Mouse (Mus musculus) CH12.LX (cell line): ENCODE results near the gene Sigirr. TPM values are rescaled to one million over a fixed set of nuclear protein-coding genes. Genes with fewer than 3 reads are reported as not detected.

Experiments
- DNase-seq: peaks from one replicate; pipeline ENCODE4 v3.0.0-alpha.2; 2013; ENCODE audit errors: extremely low read depth
- H3K27ac ChIP-seq: 2 replicates; pipeline ENCODE4 v1.5.1; 2012; ENCODE audit warnings: low read depth, mild to moderate bottlenecking, control low read depth, moderate library complexity; ENCODE audit not compliant: insufficient read depth
- H3K27me3 ChIP-seq: replicated peaks from 2 replicates; pipeline ENCODE3; 2012; ENCODE audit warnings: inconsistent platforms
- H3K36me3 ChIP-seq, 2 experiments: replicated peaks in 1 of 2; 2 replicates each; pipeline versions ENCODE3 to v1.6.1; 2012; ENCODE audit warnings: inconsistent platforms in 1 of 2, low read length in 1 of 2, mild to moderate bottlenecking in 1 of 2, mixed read lengths in 1 of 2, moderate library complexity in 1 of 2; ENCODE audit not compliant: control insufficient read depth in 1 of 2, insufficient read depth in 1 of 2
- H3K4me1 ChIP-seq, 2 experiments: 2 replicates each; pipeline ENCODE4 v1.6.1; 2012; ENCODE audit warnings: inconsistent platforms in 1 of 2, moderate library complexity in 1 of 2; ENCODE audit not compliant: insufficient read depth in 2 of 2, control insufficient read depth in 1 of 2
- H3K4me2 ChIP-seq: 2 replicates; pipeline ENCODE4 v1.6.1; 2012; ENCODE audit warnings: low read depth, mild to moderate bottlenecking, control low read depth; ENCODE audit not compliant: poor library complexity, insufficient read depth, severe bottlenecking
- H3K4me3 ChIP-seq, 3 experiments: fragments of 150-350 bp in 1 of 3; sonication (generic) in 1 of 3; replicated peaks in 1 of 3; 2 replicates each; pipeline versions ENCODE3 to v1.5.1; 2011 to 2012; ENCODE audit warnings: low read depth in 2 of 3, low read length in 2 of 3, mild to moderate bottlenecking in 2 of 3, moderate library complexity in 2 of 3, control low read depth in 1 of 3, improper control_type of control experiment in 1 of 3, inconsistent platforms in 1 of 3, mixed read lengths in 1 of 3; ENCODE audit not compliant: poor library complexity in 1 of 3
- H3K79me2 ChIP-seq: replicated peaks from 2 replicates; pipeline ENCODE4 v1.6.1; 2012; ENCODE audit warnings: mild to moderate bottlenecking, moderate library complexity; ENCODE audit not compliant: control insufficient read depth, poor library complexity, insufficient read depth, severe bottlenecking; ENCODE audit errors: extremely low read depth
- H3K9ac ChIP-seq: 2 replicates; pipeline ENCODE4 v1.6.1; 2012; ENCODE audit warnings: low read depth, mild to moderate bottlenecking, control low read depth, moderate library complexity; ENCODE audit not compliant: insufficient read depth
- H3K9me3 ChIP-seq: replicated peaks from 2 replicates; pipeline ENCODE3; 2012; ENCODE audit warnings: low read length, inconsistent platforms, mixed read lengths
- BHLHE40 ChIP-seq: IDR thresholded peaks from 2 replicates; pipeline ENCODE4 v1.6.1; 2011; ENCODE audit warnings: mild to moderate bottlenecking, low read depth, low read length, improper control_type of control experiment
- CHD1 ChIP-seq: IDR thresholded peaks from 2 replicates; pipeline ENCODE4 v1.6.1; 2012; ENCODE audit warnings: low read depth, low read length, improper control_type of control experiment, inconsistent platforms
- CHD2 ChIP-seq: IDR thresholded peaks from 2 replicates; pipeline ENCODE4 v1.6.1; 2011; ENCODE audit warnings: low read length, improper control_type of control experiment
- CTCF ChIP-seq, 2 experiments: IDR thresholded peaks in 1 of 2; conservative IDR thresholded peaks in 1 of 2; 2 replicates each; pipeline ENCODE4 v1.5.1; 2011 to 2012; ENCODE audit warnings: low read depth in 2 of 2, low read length in 2 of 2, improper control_type of control experiment in 1 of 2, inconsistent platforms in 1 of 2, mild to moderate bottlenecking in 1 of 2, moderate library complexity in 1 of 2
- E2F4 ChIP-seq: IDR thresholded peaks from 2 replicates; pipeline ENCODE4 v1.6.1; 2011; ENCODE audit warnings: low read depth, low read length, improper control_type of control experiment; ENCODE audit not compliant: insufficient replicate concordance
- ELF1 ChIP-seq: IDR thresholded peaks from 2 replicates; pipeline ENCODE4 v1.6.1; 2014; ENCODE audit warnings: low read depth, mild to moderate bottlenecking, inconsistent platforms, low read length, improper control_type of control experiment
- EP300 ChIP-seq: IDR thresholded peaks from 2 replicates; pipeline ENCODE4 v1.6.1; 2011; ENCODE audit warnings: low read length, improper control_type of control experiment
- ETS1 ChIP-seq: conservative IDR thresholded peaks from 2 replicates; pipeline ENCODE4 v1.6.1; 2012; ENCODE audit warnings: low read depth, mild to moderate bottlenecking, inconsistent platforms, low read length, improper control_type of control experiment, moderate library complexity
- GABPA ChIP-seq: IDR thresholded peaks from 2 replicates; pipeline ENCODE4 v1.6.1; 2012; ENCODE audit warnings: low read depth, low read length, improper control_type of control experiment, inconsistent platforms; ENCODE audit not compliant: insufficient replicate concordance
- HCFC1 ChIP-seq: IDR thresholded peaks from 2 replicates; pipeline ENCODE4 v1.6.1; 2012; ENCODE audit warnings: low read depth, mild to moderate bottlenecking, inconsistent platforms, low read length, improper control_type of control experiment
- IRF4 ChIP-seq: IDR thresholded peaks from 2 replicates; pipeline ENCODE4 v1.6.1; 2014; ENCODE audit warnings: low read depth, mild to moderate bottlenecking, inconsistent platforms, low read length, improper control_type of control experiment
- JUN ChIP-seq: IDR thresholded peaks from 2 replicates; pipeline ENCODE4 v1.6.1; 2011; ENCODE audit warnings: low read depth, mild to moderate bottlenecking, low read length, improper control_type of control experiment, moderate library complexity; ENCODE audit not compliant: insufficient read depth
- JUND ChIP-seq: conservative IDR thresholded peaks from 2 replicates; pipeline ENCODE4 v1.6.1; 2011; ENCODE audit warnings: low read depth, low read length, improper control_type of control experiment
- KAT2A ChIP-seq: IDR thresholded peaks from 2 replicates; pipeline ENCODE4 v1.6.1; 2012; ENCODE audit warnings: low read length, improper control_type of control experiment, inconsistent platforms; ENCODE audit not compliant: insufficient replicate concordance
- MAFK ChIP-seq: IDR thresholded peaks from 2 replicates; pipeline ENCODE4 v1.6.1; 2011; ENCODE audit warnings: low read length, improper control_type of control experiment; ENCODE audit not compliant: insufficient replicate concordance
- MAX ChIP-seq: IDR thresholded peaks from 2 replicates; pipeline ENCODE4 v1.6.1; 2011; ENCODE audit warnings: low read length, improper control_type of control experiment
- MAZ ChIP-seq: IDR thresholded peaks from 2 replicates; pipeline ENCODE4 v1.6.1; 2012; ENCODE audit warnings: low read depth, mild to moderate bottlenecking, inconsistent platforms, low read length, improper control_type of control experiment, moderate library complexity
- MEF2A ChIP-seq: IDR thresholded peaks from 2 replicates; pipeline ENCODE4 v1.6.1; 2014; ENCODE audit warnings: low read depth, mild to moderate bottlenecking, inconsistent platforms, low read length, improper control_type of control experiment, borderline replicate concordance
- MXI1 ChIP-seq: IDR thresholded peaks from 2 replicates; pipeline ENCODE4 v1.6.1; 2011; ENCODE audit warnings: mild to moderate bottlenecking, low read depth, low read length, improper control_type of control experiment
- MYC ChIP-seq: IDR thresholded peaks from 2 replicates; pipeline ENCODE4 v1.6.1; 2011; ENCODE audit warnings: low read depth, mild to moderate bottlenecking, improper control_type of control experiment, low read length
- NELFE ChIP-seq: IDR thresholded peaks from 2 replicates; pipeline ENCODE4 v1.6.1; 2011; ENCODE audit warnings: low read depth, low read length, improper control_type of control experiment
- NRF1 ChIP-seq: IDR thresholded peaks from 2 replicates; pipeline ENCODE4 v1.6.1; 2014; ENCODE audit warnings: low read depth, mild to moderate bottlenecking, inconsistent platforms, low read length, improper control_type of control experiment, moderate library complexity
- PAX5 ChIP-seq: IDR thresholded peaks from 2 replicates; pipeline ENCODE4 v1.6.1; 2012; ENCODE audit warnings: low read length, inconsistent platforms, mixed read lengths
- POLR2A ChIP-seq: IDR thresholded peaks from 2 replicates; pipeline ENCODE4 v1.6.1; 2011; ENCODE audit warnings: low read depth, mild to moderate bottlenecking, improper control_type of control experiment, low read length
- POLR2AphosphoS2 ChIP-seq: IDR thresholded peaks from 2 replicates; pipeline ENCODE4 v1.6.1; 2011; ENCODE audit warnings: low read depth, low read length, improper control_type of control experiment
- RAD21 ChIP-seq: IDR thresholded peaks from 2 replicates; pipeline ENCODE4 v1.6.1; 2011; ENCODE audit warnings: low read depth, mild to moderate bottlenecking, low read length, improper control_type of control experiment, moderate library complexity
- RCOR1 ChIP-seq: conservative IDR thresholded peaks from 2 replicates; pipeline ENCODE4 v1.6.1; 2012; ENCODE audit warnings: low read depth, mild to moderate bottlenecking, inconsistent platforms, low read length, improper control_type of control experiment
- SIN3A ChIP-seq: IDR thresholded peaks from 2 replicates; pipeline ENCODE4 v1.6.1; 2012; ENCODE audit warnings: low read length, improper control_type of control experiment, inconsistent platforms
- SMC3 ChIP-seq: IDR thresholded peaks from 2 replicates; pipeline ENCODE4 v1.6.1; 2011; ENCODE audit warnings: low read depth, low read length, improper control_type of control experiment
- TBP ChIP-seq: conservative IDR thresholded peaks from 2 replicates; pipeline ENCODE4 v1.6.1; 2011; ENCODE audit warnings: low read depth, low read length, improper control_type of control experiment
- TCF12 ChIP-seq: IDR thresholded peaks from 2 replicates; pipeline ENCODE4 v1.6.1; 2014; ENCODE audit warnings: low read depth, mild to moderate bottlenecking, inconsistent platforms, low read length, improper control_type of control experiment
- UBTF ChIP-seq: IDR thresholded peaks from 2 replicates; pipeline ENCODE4 v1.6.1; 2012; ENCODE audit warnings: low read depth, mild to moderate bottlenecking, inconsistent platforms, low read length, improper control_type of control experiment, moderate library complexity
- USF1 ChIP-seq: IDR thresholded peaks from 2 replicates; pipeline ENCODE4 v1.6.1; 2014; ENCODE audit warnings: low read depth, mild to moderate bottlenecking, inconsistent platforms, low read length, improper control_type of control experiment
- USF2 ChIP-seq: conservative IDR thresholded peaks from 2 replicates; pipeline ENCODE4 v1.6.1; 2011; ENCODE audit warnings: low read depth, low read length, improper control_type of control experiment
- ZC3H11A ChIP-seq: IDR thresholded peaks from 2 replicates; pipeline ENCODE4 v1.6.1; 2012; ENCODE audit warnings: low read depth, mild to moderate bottlenecking, inconsistent platforms, low read length, improper control_type of control experiment
- ZKSCAN1 ChIP-seq: IDR thresholded peaks from 2 replicates; pipeline ENCODE4 v1.6.1; 2012; ENCODE audit warnings: low read depth, inconsistent platforms, low read length, improper control_type of control experiment, borderline replicate concordance
- ZMIZ1 ChIP-seq: IDR thresholded peaks from 2 replicates; pipeline ENCODE4 v1.6.1; 2012; ENCODE audit warnings: low read depth, mild to moderate bottlenecking, inconsistent platforms, low read length, improper control_type of control experiment
- ZNF384 ChIP-seq: IDR thresholded peaks from 2 replicates; pipeline ENCODE4 v1.6.1; 2012; ENCODE audit warnings: low read depth, low read length, improper control_type of control experiment, inconsistent platforms
- dilution Hi-C: fragments of 300-500 bp; cut with MboI; formaldehyde crosslinking; loops from 2 replicates; pipeline ENCODE4 v1.14.3; 2020; ENCODE audit warnings: low sequenced_read_pairs; ENCODE audit not compliant: extremely low pct_unique_long_range_greater_than_20kb, extremely low pct_ligation_motif_present
- in situ Hi-C: fragments of 300-500 bp; cut with MboI; formaldehyde crosslinking; loops from 3 replicates; pipeline ENCODE4 v1.14.3; 2019; ENCODE audit warnings: low sequenced_read_pairs, low pct_ligation_motif_present, low pct_unique_long_range_greater_than_20kb, mixed read lengths
- polyA plus RNA-seq: library from polyadenylated mRNA; unstranded; fragments of >175 nt; gene quantifications from 2 replicates; pipeline ENCODE4 v1.2.1, GENCODE M21; 2012; ENCODE audit warnings: low read depth; ENCODE audit not compliant: insufficient read length
- total RNA-seq, 2 experiments: library from RNA; depleted of rRNA; stranded (reverse); fragments of 300-350 nt in 1 of 2; fragments of >200 nt in 1 of 2; gene quantifications; 2 replicates each; pipeline ENCODE4 v1.2.3; 2012 to 2014

The Sigirr gene
- total and polyA plus RNA-seq, 3 experiments = 15.6 to 19.2 (median 16.1) TPM

DNA sequence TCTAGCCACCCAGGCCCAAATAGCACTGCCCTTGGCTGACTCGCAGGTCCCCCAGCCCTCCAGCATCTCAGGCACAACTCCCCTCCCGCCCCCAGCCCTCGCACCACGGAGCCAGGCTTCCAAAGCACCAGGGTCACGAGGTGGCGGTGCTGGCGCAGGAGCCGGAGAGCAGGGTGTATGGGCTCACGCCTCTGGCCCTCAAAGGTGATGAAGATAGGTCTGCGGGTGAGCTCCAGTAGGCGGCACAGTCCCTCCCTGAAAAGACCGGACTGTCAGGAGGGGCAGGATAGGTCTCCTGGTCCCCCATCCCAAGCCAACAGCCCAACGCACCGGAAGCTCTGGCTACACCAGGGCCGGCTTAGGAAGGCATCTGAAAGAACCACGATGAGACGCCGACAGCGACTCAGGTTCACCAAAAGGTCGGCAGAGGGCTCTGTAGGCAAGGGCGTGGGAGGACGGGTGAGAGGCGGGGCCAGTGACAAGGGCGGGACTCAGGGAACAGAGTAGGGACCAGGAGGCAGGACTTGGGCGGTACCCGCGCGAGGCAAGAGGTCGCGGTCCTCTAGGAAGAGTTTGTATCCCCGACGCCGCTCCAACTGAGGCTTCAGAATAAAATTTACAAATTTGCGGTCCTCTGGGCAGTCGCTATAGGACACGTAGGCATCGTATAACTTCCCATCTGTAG lies 8.2 kb downstream of the Sigirr start:
- TF ChIP-seq ZC3H11A (peak; percentile 68), MYC (0 out of 2 replicates have a peak, but pooled peaks have one; percentile 31), SIN3A (no peak), IRF4 (no peak; the same call in 1 of the 2 replicates), RCOR1 (no peak), MAFK (no peak), TBP (no peak), SMC3 (peak; percentile 96), CHD1 (no peak), RAD21 (peak; percentile 94), MAX (peak; percentile 45; the same call in 1 of the 2 replicates), POLR2A (peak; percentile 62), MEF2A (no peak), USF1 (no peak), NELFE (no peak; the same call in 1 of the 2 replicates), JUND (no peak), EP300 (no peak), USF2 (no peak), KAT2A (no peak), ELF1 (no peak), MAZ (peak; percentile 56; the same call in 1 of the 2 replicates), CHD2 (no peak), HCFC1 (peak; percentile 40; the same call in 1 of the 2 replicates), GABPA (no peak), TCF12 (0 out of 2 replicates have a peak, but pooled peaks have one; percentile 13), POLR2AphosphoS2 (no peak), ZMIZ1 (no peak; the same call in 1 of the 2 replicates), CTCF (conservative IDR thresholded peaks at IDR 0.05 in 1 of 2, IDR thresholded peaks at IDR 0.05 in 1 of 2; ENCODE audit: low read depth in 2 of 2, low read length in 2 of 2) (peak in 1 of 2 experiments; percentile 95; a peak in 2 of 4 replicates), ETS1 (no peak), ZNF384 (no peak), E2F4 (no peak), NRF1 (0 out of 2 replicates have a peak, but pooled peaks have one; percentile 26), JUN (no peak), BHLHE40 (0 out of 2 replicates have a peak, but pooled peaks have one; percentile 17), UBTF (0 out of 2 replicates have a peak, but pooled peaks have one; percentile 5), MXI1 (no peak), PAX5 (no peak), ZKSCAN1 (no peak)
- TF ChIP-seq, all 38 proteins: peak for 13
- dilution Hi-C loops (no loop called here), in situ Hi-C loops (no loop called here)
- no peak overlapping the region for H3K4me3 ChIP-seq
- peaks cover 26 to 56% of the 10 kb centered on the region in 2 experiments for H3K36me3 ChIP-seq
- H3K79me2 ChIP-seq = peaks cover 6% of the 10 kb centered on the region; the same call in 1 of the 2 replicates
- H3K9ac ChIP-seq = no peak overlapping the region; the same call in 1 of the 2 replicates
- no peak overlapping the region for H3K27ac ChIP-seq
- peak; percentile 88 for DNase-seq
- H3K27me3 ChIP-seq = no peaks in the 10 kb centered on the region
- peak overlapping the region; percentile 24; the same call in 1 of the 2 replicates for H3K4me2 ChIP-seq
- H3K9me3 ChIP-seq = no peaks in the 10 kb centered on the region
- H3K4me1 ChIP-seq = peaks cover 37 to 60% of the 10 kb centered on the region in 2 experiments
